Mouse (Mus musculus): ENCODE results near the gene Mvb12b.

DNA sequence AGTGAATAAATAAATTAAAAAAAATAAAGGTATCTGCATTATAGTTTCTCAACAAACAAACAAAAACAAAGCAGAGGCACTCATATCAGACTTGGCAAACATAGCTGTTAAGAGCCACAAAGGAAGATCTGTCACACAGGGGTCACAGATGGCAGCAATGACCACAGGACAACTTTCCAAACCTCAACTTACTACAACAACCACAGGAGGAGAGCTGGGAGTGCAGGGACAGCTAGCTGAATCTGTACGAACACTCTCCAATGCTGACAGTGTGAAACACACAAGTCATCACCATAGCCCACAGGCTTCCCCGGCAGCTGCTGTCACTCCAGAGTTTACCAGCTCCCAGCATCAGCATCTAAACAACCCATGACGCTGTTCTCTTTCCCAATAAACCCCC, 25.0 kb upstream of the Mvb12b start:
- TF ChIP-seq FLI1 (IDR thresholded peaks at IDR 0.05; ENCODE audit: low read length): no peak
- no peak; the same call in 2 of the 3 replicates for TF ChIP-seq GATA1 (IDR thresholded peaks at IDR 0.05; ENCODE audit: borderline replicate concordance, low read length)

Measured in megakaryocyte, embryonic 14.5 days (primary cell).